Mouse (Mus musculus) hindbrain, postnatal 0 days (tissue): ENCODE data around the gene Ttc28. TPM values are rescaled to one million over a fixed set of nuclear protein-coding genes. Genes with fewer than 3 reads are reported as not detected.

ENCODE experiments used
- ATAC-seq: fragments of 200-750 bp; cut with Nextera tagmentation; 2 replicates; pipeline ENCODE4 v1.8.0; 2017; ENCODE audit warnings: mild to moderate bottlenecking, moderate TSS enrichment, moderate library complexity
- DNase-seq: peaks from one replicate; pipeline ENCODE4 v3.0.0-alpha.2; 2015; ENCODE audit warnings: low spot score
- H3K27ac ChIP-seq: fragments of 300-500 bp; sonication (generic); 2 replicates; pipeline ENCODE4 v1.5.1; 2014; ENCODE audit warnings: mild to moderate bottlenecking
- H3K27me3 ChIP-seq: fragments of 300-500 bp; sonication (generic); 2 replicates; pipeline ENCODE4 v1.6.1; 2014; ENCODE audit warnings: low read length, mixed read lengths; ENCODE audit not compliant: insufficient read depth
- H3K36me3 ChIP-seq: fragments of 300-500 bp; sonication (generic); 2 replicates; pipeline ENCODE4 v1.6.1; 2014; ENCODE audit warnings: low read length, mixed read lengths; ENCODE audit not compliant: insufficient read depth
- H3K4me1 ChIP-seq: fragments of 300-500 bp; sonication (generic); 2 replicates; pipeline ENCODE4 v1.6.1; 2014; ENCODE audit warnings: antibody characterized with exemption, low read length, mixed read lengths; ENCODE audit not compliant: insufficient read depth
- H3K4me2 ChIP-seq: fragments of 300-500 bp; sonication (generic); 2 replicates; pipeline ENCODE4 v1.6.1; 2014; ENCODE audit warnings: low read depth, mild to moderate bottlenecking, low read length, moderate library complexity, mixed read lengths
- H3K4me3 ChIP-seq: fragments of 300-500 bp; sonication (generic); 2 replicates; pipeline ENCODE4 v1.5.1; 2014; ENCODE audit warnings: low read length
- H3K9ac ChIP-seq: fragments of 300-500 bp; sonication (generic); replicated peaks from 2 replicates; pipeline ENCODE4 v1.6.1; 2014; ENCODE audit warnings: mild to moderate bottlenecking, low read length, moderate library complexity, mixed read lengths
- H3K9me3 ChIP-seq: fragments of 300-500 bp; sonication (generic); 2 replicates; pipeline ENCODE4 v1.6.1; 2016; ENCODE audit warnings: low read length, mixed read lengths
- CTCF ChIP-seq: IDR thresholded peaks from 2 replicates; pipeline ENCODE4 v1.5.1; 2016; ENCODE audit warnings: antibody characterized with exemption, control low read depth, low read depth
- WGBS: fragments of 180-500 bp; shearing (Covaris S2); extraction: QIAGEN DNeasy Blood & Tissue Kit; methylation state at CpG from one replicate; pipeline ENCODE4 v1.1.7; 2014; 5-methylcytosine and 5-hydroxymethylcytosine counted together
- polyA plus RNA-seq: library from polyadenylated mRNA; unstranded; fragments of >200 nt; fragmentation: Nextera tagmentation; extraction: Ambion mirVana; gene quantifications from 2 replicates; pipeline ENCODE4 v1.2.1, GENCODE M21; 2015
- total RNA-seq: library from RNA; depleted of rRNA; stranded (reverse); fragments of >200 nt; gene quantifications from 2 replicates; pipeline ENCODE4 v1.2.3, GENCODE M21; 2014

Gene Ttc28
- total and polyA plus RNA-seq, 2 experiments from 2014 or later: 11.1 to 49.8 TPM

GRCm38 (mm10) chr5:111050135-111050534 is 170.5 kb downstream of the Ttc28 start:
- Histone ChIP-seq H3K9ac (no peak overlapping the region), H3K9me3 (no peaks in the 10 kb centered on the region), H3K27ac (peak overlapping the region; percentile 38; the same call in 1 of the 2 replicates), H3K4me1 (peaks cover 42% of the 10 kb centered on the region), H3K36me3 (no peaks in the 10 kb centered on the region), H3K27me3 (no peaks in the 10 kb centered on the region), H3K4me3 (no peak overlapping the region), H3K4me2 (no peak overlapping the region)
- WGBS: 42% methylated on average over 9 of the region's 9 CpGs
- no peak for TF ChIP-seq CTCF
- ATAC-seq (peak; percentile 73), DNase-seq (peak; percentile 82)

GRCm38 (mm10) chr5:111054380-111054779 is 174.8 kb downstream of the Ttc28 start:
- no peak overlapping the region for H3K9ac ChIP-seq
- H3K36me3 ChIP-seq: no peaks in the 10 kb centered on the region
- 37% methylated on average over 9 of the region's 9 CpGs for WGBS
- no peak overlapping the region for H3K4me3 ChIP-seq
- H3K9me3 ChIP-seq: no peaks in the 10 kb centered on the region
- no peak overlapping the region for H3K27ac ChIP-seq
- no peaks in the 10 kb centered on the region for H3K27me3 ChIP-seq
- no peak for ATAC-seq
- peak overlapping the region; percentile 43; the same call in 1 of the 2 replicates for H3K4me2 ChIP-seq
- peaks cover 57% of the 10 kb centered on the region for H3K4me1 ChIP-seq
- no peak for TF ChIP-seq CTCF
- no peak for DNase-seq

GRCm38 (mm10) chr5:111054848-111055428 is 175.3 kb downstream of the Ttc28 start:
- Histone ChIP-seq H3K9me3 (no peaks in the 10 kb centered on the region), H3K27me3 (no peaks in the 10 kb centered on the region), H3K36me3 (no peaks in the 10 kb centered on the region), H3K4me3 (0 out of 2 replicates have a peak overlapping the region, but pooled peaks have one; percentile 4), H3K27ac (peak overlapping the region; percentile 70), H3K9ac (no peak overlapping the region; the same call in 1 of the 2 replicates), H3K4me1 (peaks cover 53% of the 10 kb centered on the region), H3K4me2 (peak overlapping the region; percentile 43)
- no peak for DNase-seq
- WGBS: 25% methylated on average over 17 of the region's 17 CpGs
- ATAC-seq: no peak
- no peak for TF ChIP-seq CTCF

- peaks cover 50% of the 10 kb centered on the region for H3K4me1 ChIP-seq
- no peaks in the 10 kb centered on the region for H3K27me3 ChIP-seq
- H3K9me3 ChIP-seq: no peaks in the 10 kb centered on the region
- H3K27ac ChIP-seq: peak overlapping the region; percentile 70
- 31% methylated on average over 8 of the region's 8 CpGs for WGBS
- TF ChIP-seq CTCF: no peak
- H3K36me3 ChIP-seq: no peaks in the 10 kb centered on the region
- ATAC-seq: no peak
- no peak overlapping the region; the same call in 1 of the 2 replicates for H3K9ac ChIP-seq
- peak overlapping the region; percentile 43 for H3K4me2 ChIP-seq
- H3K4me3 ChIP-seq: 0 out of 2 replicates have a peak overlapping the region, but pooled peaks have one; percentile 4
- no peak for DNase-seq
These were observed 175.9 kb downstream of the Ttc28 start for GRCm38 (mm10) chr5:111055507-111055906.

GRCm38 (mm10) chr5:111057084-111057483 is 177.5 kb downstream of the Ttc28 start:
- H3K4me3 ChIP-seq: no peak overlapping the region
- WGBS: 45% methylated on average over 7 of the region's 7 CpGs
- ATAC-seq (peak; percentile 42; the same call in 1 of the 2 replicates), DNase-seq (peak; percentile 59)
- no peaks in the 10 kb centered on the region for H3K36me3 ChIP-seq
- no peak overlapping the region for H3K4me2 ChIP-seq
- H3K9ac ChIP-seq: no peak overlapping the region
- no peaks in the 10 kb centered on the region for H3K27me3 ChIP-seq
- no peak overlapping the region for H3K27ac ChIP-seq
- TF ChIP-seq CTCF: no peak
- no peaks in the 10 kb centered on the region for H3K9me3 ChIP-seq
- peaks cover 50% of the 10 kb centered on the region for H3K4me1 ChIP-seq

- DNase-seq (peak; percentile 60), ATAC-seq (peak; percentile 58)
- Histone ChIP-seq H3K4me1 (peaks cover 45% of the 10 kb centered on the region), H3K9ac (no peak overlapping the region), H3K27ac (peak overlapping the region; percentile 54), H3K36me3 (no peaks in the 10 kb centered on the region), H3K4me3 (no peak overlapping the region), H3K27me3 (no peaks in the 10 kb centered on the region), H3K9me3 (no peaks in the 10 kb centered on the region), H3K4me2 (no peak overlapping the region)
- 39% methylated on average over 22 of the region's 22 CpGs for WGBS
- no peak for TF ChIP-seq CTCF
These were observed 179.0 kb downstream of the Ttc28 start for GRCm38 (mm10) chr5:111058401-111059139.
